Mouse (Mus musculus) liver, embryonic 15.5 days (tissue): Measurements from ENCODE around the gene Sdccag8. TPM values are rescaled to one million over a fixed set of nuclear protein-coding genes. Genes with fewer than 3 reads are reported as not detected.

Experiments
- ATAC-seq: fragments of 200-750 bp; cut with Nextera tagmentation; 2 replicates; pipeline ENCODE4 v1.8.0; 2017; ENCODE audit warnings: moderate number of reproducible peaks, mild to moderate bottlenecking, moderate library complexity; ENCODE audit not compliant: insufficient read depth
- H3K27ac ChIP-seq: fragments of 300-500 bp; sonication (generic); replicated peaks from 2 replicates; pipeline ENCODE4 v1.5.1; 2015; ENCODE audit warnings: mild to moderate bottlenecking, inconsistent platforms
- H3K27me3 ChIP-seq: fragments of 300-500 bp; sonication (generic); 2 replicates; pipeline ENCODE4 v1.6.1; 2015; ENCODE audit warnings: mild to moderate bottlenecking, inconsistent platforms
- H3K36me3 ChIP-seq: fragments of 300-500 bp; sonication (generic); replicated peaks from 2 replicates; pipeline ENCODE4 v1.6.1; 2015; ENCODE audit warnings: moderate library complexity, mild to moderate bottlenecking, inconsistent platforms
- H3K4me1 ChIP-seq: fragments of 300-500 bp; sonication (generic); replicated peaks from 2 replicates; pipeline ENCODE4 v1.6.1; 2015; ENCODE audit warnings: inconsistent platforms
- H3K4me2 ChIP-seq: fragments of 300-500 bp; sonication (generic); 2 replicates; pipeline ENCODE4 v1.6.1; 2015; ENCODE audit warnings: moderate library complexity, mild to moderate bottlenecking, inconsistent platforms
- H3K4me3 ChIP-seq: fragments of 300-500 bp; sonication (generic); replicated peaks from 2 replicates; pipeline ENCODE4 v1.5.1; 2015; ENCODE audit warnings: mild to moderate bottlenecking, inconsistent platforms
- H3K9ac ChIP-seq: fragments of 300-500 bp; sonication (generic); 2 replicates; pipeline ENCODE4 v1.6.1; 2015; ENCODE audit warnings: moderate library complexity, mild to moderate bottlenecking, inconsistent platforms
- H3K9me3 ChIP-seq: fragments of 300-500 bp; sonication (generic); replicated peaks from 2 replicates; pipeline ENCODE4 v1.6.1; 2016; ENCODE audit warnings: inconsistent platforms
- WGBS: fragments of 180-500 bp; shearing (Covaris S2); methylation state at CpG from one replicate; pipeline ENCODE4 v1.1.7; 2015; ENCODE audit warnings: mixed read lengths; ENCODE audit not compliant: insufficient replicate concordance; 5-methylcytosine and 5-hydroxymethylcytosine counted together
- polyA plus RNA-seq: library from polyadenylated mRNA; unstranded; fragments of >200 nt; fragmentation: Nextera tagmentation; extraction: Ambion mirVana; gene quantifications from 2 replicates; pipeline ENCODE4 v1.2.1, GENCODE M21; 2015

Gene Sdccag8
- polyA plus RNA-seq = 4.4 and 5.0 TPM in 2 replicates

DNA sequence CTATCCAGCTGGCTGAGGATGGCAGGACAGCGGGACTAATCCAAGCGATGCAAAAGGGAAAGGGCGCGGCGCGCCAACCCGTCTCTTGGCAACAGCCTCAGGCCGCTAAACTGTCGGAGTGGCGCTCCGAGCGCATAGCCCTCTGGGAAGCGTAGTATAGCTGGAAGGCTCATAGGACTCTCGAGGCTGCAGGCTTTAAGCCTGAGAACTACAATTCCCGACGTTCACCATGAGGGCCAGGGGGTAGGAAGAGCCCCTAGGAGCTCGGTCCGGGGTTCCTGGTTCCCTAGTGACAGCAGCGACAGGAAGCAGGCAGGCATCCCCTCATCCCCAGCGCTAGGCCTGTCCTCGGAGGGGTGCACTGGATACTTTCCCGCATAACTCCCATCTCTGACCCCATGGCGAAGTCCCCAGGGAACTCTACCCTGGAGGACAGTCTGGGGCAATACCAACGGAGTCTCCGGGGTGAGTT is at the start of gene Sdccag8:
Gene Sdccag8 (plus strand): TSS at position 70 of the 472 bp plus-strand sequence.
- Histone ChIP-seq H3K4me3 (peak within 1 kb of the TSS; percentile 84), H3K9ac (peak within 1 kb of the TSS; percentile 92), H3K9me3 (no peaks in the 10 kb centered on the region), H3K36me3 (no peaks in the 10 kb centered on the region), H3K27ac (peak within 1 kb of the TSS; percentile 98), H3K27me3 (no peaks in the 10 kb centered on the region), H3K4me1 (peaks cover 42% of the 10 kb centered on the region), H3K4me2 (peak within 1 kb of the TSS; percentile 76)
- peak; percentile 92 for ATAC-seq
- under 1% methylated on average over 25 of the region's 25 CpGs for WGBS

DNA sequence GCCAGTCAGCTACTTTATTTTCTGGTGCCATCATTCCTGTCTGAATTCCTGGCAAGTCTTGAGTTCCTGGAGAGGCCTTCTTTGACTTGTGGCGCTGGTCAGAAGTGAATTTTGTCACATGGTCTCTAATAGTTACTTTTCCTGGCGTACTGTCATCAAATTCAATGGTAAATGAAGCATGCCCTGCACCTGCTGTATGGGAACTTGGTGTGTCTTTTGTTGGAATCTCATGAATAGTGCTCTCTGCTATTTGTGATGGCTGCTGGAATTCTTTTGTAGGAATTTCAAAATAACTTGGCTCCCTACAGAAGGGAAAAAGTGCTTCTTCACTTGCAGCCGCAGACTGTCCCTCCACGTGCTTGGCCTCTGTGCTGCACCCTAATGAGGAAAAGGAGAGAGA is 39.9 kb upstream of the Sdccag8 start:
- H3K4me2 ChIP-seq = no peak overlapping the region
- ATAC-seq = no peak
- H3K27me3 ChIP-seq = no peaks in the 10 kb centered on the region
- H3K4me3 ChIP-seq = no peak overlapping the region
- no peaks in the 10 kb centered on the region for H3K4me1 ChIP-seq
- H3K9ac ChIP-seq = no peak overlapping the region
- no peak overlapping the region for H3K27ac ChIP-seq
- H3K36me3 ChIP-seq = peaks cover 26% of the 10 kb centered on the region
- H3K9me3 ChIP-seq = no peaks in the 10 kb centered on the region
- 80% methylated on average over 4 of the region's 4 CpGs for WGBS

- Histone ChIP-seq H3K4me3 (no peak overlapping the region), H3K27me3 (no peaks in the 10 kb centered on the region), H3K4me2 (no peak overlapping the region), H3K9ac (no peak overlapping the region), H3K27ac (no peak overlapping the region), H3K9me3 (no peaks in the 10 kb centered on the region), H3K36me3 (peaks cover 17% of the 10 kb centered on the region; the same call in 1 of the 2 replicates), H3K4me1 (no peaks in the 10 kb centered on the region)
- no peak for ATAC-seq
- WGBS = 82% methylated on average over 7 of the region's 7 CpGs
These were observed 25.1 kb upstream of the Sdccag8 start for GRCm38 (mm10) chr1:176789326-176789725.

DNA sequence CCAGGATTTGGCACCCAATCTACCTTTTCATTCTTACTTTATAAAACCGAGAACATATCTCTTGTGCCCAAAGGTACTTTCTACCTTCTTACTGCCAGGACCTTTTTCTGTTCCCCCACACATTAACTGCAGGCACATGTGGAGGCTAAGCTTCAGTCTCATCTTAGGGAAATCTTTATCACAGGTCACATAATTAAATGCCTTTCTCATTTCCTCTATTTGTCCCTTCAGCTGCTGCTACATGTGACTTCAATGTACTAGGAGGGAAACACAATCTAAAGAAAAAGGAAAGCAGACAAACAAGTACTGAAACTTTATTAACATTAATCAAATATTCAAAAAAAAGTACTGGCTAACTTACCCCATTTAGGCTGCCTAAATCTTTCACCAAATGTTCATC is 22.3 kb upstream of the Sdccag8 start:
- H3K4me3 ChIP-seq = no peak overlapping the region
- 67% methylated on average over 1 of the region's 1 CpGs for WGBS
- H3K4me2 ChIP-seq = no peak overlapping the region
- H3K9ac ChIP-seq = no peak overlapping the region
- H3K4me1 ChIP-seq = no peaks in the 10 kb centered on the region
- no peak overlapping the region for H3K27ac ChIP-seq
- H3K36me3 ChIP-seq = peaks cover 12% of the 10 kb centered on the region; the same call in 1 of the 2 replicates
- no peaks in the 10 kb centered on the region for H3K27me3 ChIP-seq
- no peaks in the 10 kb centered on the region for H3K9me3 ChIP-seq
- ATAC-seq = no peak

GRCm38 (mm10) chr1:176798673-176799072 is 15.8 kb upstream of the Sdccag8 start:
- Histone ChIP-seq H3K27ac (no peak overlapping the region), H3K9ac (no peak overlapping the region), H3K36me3 (no peaks in the 10 kb centered on the region), H3K9me3 (no peaks in the 10 kb centered on the region), H3K4me2 (no peak overlapping the region), H3K27me3 (no peaks in the 10 kb centered on the region), H3K4me1 (0 out of 2 replicates have a peak, but pooled peaks cover 5% of the 10 kb centered on the region), H3K4me3 (no peak overlapping the region)
- ATAC-seq = no peak

DNA sequence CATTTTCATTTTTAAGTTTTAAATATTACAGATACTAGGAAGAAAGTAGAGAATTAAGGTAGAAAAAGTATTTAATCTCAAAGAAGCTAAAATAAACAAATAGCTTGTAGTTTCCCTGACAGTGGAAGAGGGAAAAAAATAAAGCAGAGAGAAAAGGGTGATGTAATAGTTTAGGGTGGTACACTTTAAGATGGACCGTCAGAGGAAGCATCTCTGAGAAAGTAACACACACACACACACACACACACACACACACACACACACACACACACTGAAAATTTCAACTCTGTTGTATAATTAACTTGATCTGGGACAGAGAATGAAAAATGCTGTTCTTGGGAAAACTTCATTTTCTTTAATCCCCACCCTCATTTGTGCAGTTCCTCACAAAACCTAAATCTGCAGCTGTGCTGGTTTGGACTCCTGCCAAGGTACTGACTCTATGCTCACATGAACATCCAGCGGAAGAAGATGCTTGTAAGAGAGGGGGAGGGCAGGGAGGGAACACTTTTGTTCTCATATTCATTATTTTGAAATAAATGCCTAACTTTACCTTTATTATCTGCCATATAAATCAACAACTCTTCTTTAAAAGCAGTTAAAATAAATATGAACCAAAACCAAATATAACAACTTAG is 13.6 kb upstream of the Sdccag8 start:
- H3K4me1 ChIP-seq = 0 out of 2 replicates have a peak, but pooled peaks cover 5% of the 10 kb centered on the region
- H3K27me3 ChIP-seq = no peaks in the 10 kb centered on the region
- H3K9me3 ChIP-seq = no peaks in the 10 kb centered on the region
- no peaks in the 10 kb centered on the region for H3K36me3 ChIP-seq
- no peak overlapping the region for H3K27ac ChIP-seq
- no peak for ATAC-seq
- H3K4me3 ChIP-seq = no peak overlapping the region
- WGBS = 25% methylated on average over 2 of the region's 2 CpGs
- no peak overlapping the region for H3K9ac ChIP-seq
- H3K4me2 ChIP-seq = no peak overlapping the region

DNA sequence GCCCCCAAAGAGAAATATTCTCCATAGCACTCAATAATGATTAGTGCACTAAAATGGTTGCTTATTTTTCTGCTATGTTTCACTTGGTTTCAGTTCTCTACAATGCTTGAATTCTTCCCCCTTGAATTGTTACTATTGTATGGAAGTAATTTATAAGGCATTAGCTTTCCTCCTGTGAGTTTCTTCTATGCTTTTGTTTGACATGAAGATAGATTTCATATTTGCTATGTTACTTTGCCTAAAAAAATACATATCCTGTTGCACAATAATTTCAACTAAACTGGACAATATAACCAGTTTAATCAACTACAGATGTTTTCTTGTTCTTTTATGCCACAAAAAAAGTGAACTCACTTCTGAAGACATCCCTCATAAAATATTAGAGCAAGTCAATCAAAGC is 4.3 kb upstream of the Sdccag8 start:
- Histone ChIP-seq H3K9me3 (no peaks in the 10 kb centered on the region), H3K4me1 (peaks cover 19% of the 10 kb centered on the region), H3K27me3 (no peaks in the 10 kb centered on the region), H3K4me2 (no peak overlapping the region), H3K9ac (no peak overlapping the region), H3K27ac (no peak overlapping the region), H3K36me3 (no peaks in the 10 kb centered on the region), H3K4me3 (no peak overlapping the region)
- ATAC-seq = no peak

- Histone ChIP-seq H3K9ac (no peak overlapping the region), H3K9me3 (no peaks in the 10 kb centered on the region), H3K36me3 (no peaks in the 10 kb centered on the region), H3K27me3 (no peaks in the 10 kb centered on the region), H3K4me1 (peaks cover 27% of the 10 kb centered on the region), H3K4me3 (peak overlapping the region; percentile 84), H3K4me2 (peak overlapping the region; percentile 76), H3K27ac (no peak overlapping the region)
- WGBS = 58% methylated on average over 3 of the region's 3 CpGs
- no peak for ATAC-seq
These were observed 2.6 kb upstream of the Sdccag8 start for GRCm38 (mm10) chr1:176811892-176812291.

- H3K27me3 ChIP-seq = no peaks in the 10 kb centered on the region
- ATAC-seq = no peak
- peak overlapping the region; percentile 92 for H3K9ac ChIP-seq
- H3K4me1 ChIP-seq = peaks cover 30% of the 10 kb centered on the region
- peak overlapping the region; percentile 84 for H3K4me3 ChIP-seq
- H3K4me2 ChIP-seq = peak overlapping the region; percentile 76
- H3K9me3 ChIP-seq = no peaks in the 10 kb centered on the region
- H3K36me3 ChIP-seq = no peaks in the 10 kb centered on the region
- peak overlapping the region; percentile 98 for H3K27ac ChIP-seq
- 12% methylated on average over 11 of the region's 11 CpGs for WGBS
These were observed 1.8 kb upstream of the Sdccag8 start for GRCm38 (mm10) chr1:176812491-176813291.

DNA sequence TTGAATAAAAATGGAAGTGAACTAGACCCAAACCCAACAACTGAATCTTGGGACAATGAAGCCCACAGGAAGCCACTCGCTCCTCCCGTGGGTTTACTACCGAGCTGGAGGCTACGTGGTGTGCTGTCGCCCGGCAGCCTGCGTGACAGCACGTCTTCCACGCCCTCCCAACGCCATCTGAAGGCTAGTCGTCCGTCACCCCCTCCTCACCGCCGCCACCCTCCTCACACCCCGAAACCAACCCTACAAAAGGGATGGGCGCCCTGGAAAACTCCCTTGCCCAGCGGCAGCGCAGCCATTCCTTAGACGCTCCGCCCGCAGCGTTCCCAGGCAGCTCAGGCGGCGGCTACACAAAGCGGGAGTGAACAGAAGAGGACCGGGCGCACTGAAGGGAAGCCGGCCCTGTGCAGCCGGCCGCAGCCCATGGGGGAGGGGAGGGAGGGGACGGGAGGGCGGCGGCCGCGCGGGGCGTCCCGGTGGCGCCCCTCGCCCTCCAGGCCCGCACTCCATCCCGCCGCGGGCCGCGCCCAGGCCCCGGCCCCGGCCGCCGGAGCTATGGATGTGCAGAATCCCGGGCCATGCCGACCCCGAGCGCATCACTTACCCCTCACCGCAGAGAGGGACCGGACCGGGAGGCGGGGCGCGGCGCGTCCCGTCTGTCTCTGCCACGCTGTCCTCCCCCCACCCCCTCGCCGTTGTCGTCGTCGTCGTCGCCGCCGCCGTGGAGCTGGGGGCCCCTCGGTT is 996 bp upstream of the Sdccag8 start:
- Histone ChIP-seq H3K9ac (peak overlapping the region; percentile 92), H3K4me2 (peak overlapping the region; percentile 76), H3K9me3 (no peaks in the 10 kb centered on the region), H3K36me3 (no peaks in the 10 kb centered on the region), H3K27ac (peak overlapping the region; percentile 98), H3K4me3 (peak overlapping the region; percentile 84), H3K27me3 (no peaks in the 10 kb centered on the region), H3K4me1 (peaks cover 38% of the 10 kb centered on the region)
- ATAC-seq = peak; percentile 56
- under 1% methylated on average over 55 of the region's 75 CpGs for WGBS

DNA sequence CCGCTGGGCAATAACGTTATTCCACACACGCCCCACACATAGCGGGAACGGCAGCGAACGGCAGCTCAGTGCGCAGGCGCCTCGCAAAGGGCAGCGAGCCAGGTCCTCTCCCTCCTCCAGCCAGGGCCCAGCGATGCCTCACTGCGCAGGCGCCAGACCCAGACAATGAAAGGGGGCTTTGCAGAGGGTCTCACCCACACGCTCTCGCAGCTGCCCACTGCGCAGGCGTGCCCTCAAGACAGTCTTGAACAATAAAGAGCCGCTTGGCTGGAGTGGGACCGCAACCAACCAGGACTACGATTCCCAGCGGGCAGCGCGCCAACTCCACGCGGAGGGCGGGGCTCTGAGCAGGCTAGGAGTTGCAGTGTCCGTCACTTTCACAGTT is 432 bp upstream of the Sdccag8 start, which contains the start of gene Cep170:
Gene Cep170 (minus strand): TSS at position 32 of the 385 bp plus-strand sequence.
- WGBS = under 1% methylated on average over 28 of the region's 28 CpGs
- Histone ChIP-seq H3K9ac (peak within 1 kb of the TSS; percentile 92), H3K36me3 (no peaks in the 10 kb centered on the region), H3K9me3 (no peaks in the 10 kb centered on the region), H3K27me3 (no peaks in the 10 kb centered on the region), H3K4me3 (peak within 1 kb of the TSS; percentile 84), H3K4me2 (peak within 1 kb of the TSS; percentile 76), H3K27ac (peak within 1 kb of the TSS; percentile 98), H3K4me1 (peaks cover 42% of the 10 kb centered on the region)
- peak; percentile 81 for ATAC-seq
